Mouse (Mus musculus) ES-CJ7 (cell line): ENCODE measurements at regions not wholly inside any gene's neighbourhood (a gene's known extent, or its start where the extent isn't known, plus 50 kb on each side); places are given as distances from the start of the nearest gene placed in this dataset.

Experiments used
- DNase-seq: peaks from one replicate; pipeline ENCODE4 v3.0.0; 2011; ENCODE audit warnings: low read depth, low spot score

GRCm38 (mm10) chr6:117502346-117502745 is 334.0 kb downstream of the Cxcl12 start:
- no peak for DNase-seq

GRCm38 (mm10) chr6:117504771-117505170 is 336.2 kb upstream of the Zfp637 start:
- no peak for DNase-seq

GRCm38 (mm10) chr6:117505431-117505830 is 335.5 kb upstream of the Zfp637 start:
- no peak for DNase-seq

GRCm38 (mm10) chr6:117506619-117507018 is 334.4 kb upstream of the Zfp637 start:
- no peak for DNase-seq

- no peak for DNase-seq
Observed at GRCm38 (mm10) chr6:117508860-117509259, 332.1 kb upstream of the Zfp637 start.

- DNase-seq, result no peak
Observed at GRCm38 (mm10) chr6:117510026-117510425, 331.0 kb upstream of the Zfp637 start.

- DNase-seq, result no peak
Observed at GRCm38 (mm10) chr6:117514831-117515230, 326.1 kb upstream of the Zfp637 start.

GRCm38 (mm10) chr6:117516906-117517305 is 324.1 kb upstream of the Zfp637 start:
- no peak for DNase-seq

- DNase-seq, result no peak
Observed at GRCm38 (mm10) chr6:117518939-117519338, 322.0 kb upstream of the Zfp637 start.

GRCm38 (mm10) chr6:117519466-117519865 is 321.5 kb upstream of the Zfp637 start:
- no peak for DNase-seq

GRCm38 (mm10) chr6:117526161-117526935 is 314.6 kb upstream of the Zfp637 start:
- DNase-seq, result no peak

GRCm38 (mm10) chr6:117527526-117527925 is 313.5 kb upstream of the Zfp637 start:
- no peak for DNase-seq

- DNase-seq, result peak; percentile 20
Observed at GRCm38 (mm10) chr6:117534149-117534548, 306.8 kb upstream of the Zfp637 start.

- DNase-seq, result no peak
Observed at GRCm38 (mm10) chr6:117534991-117535390, 306.0 kb upstream of the Zfp637 start.

- DNase-seq, result no peak
Observed at GRCm38 (mm10) chr6:117536084-117536483, 304.9 kb upstream of the Zfp637 start.

GRCm38 (mm10) chr6:117542431-117542830 is 298.5 kb upstream of the Zfp637 start:
- DNase-seq, result no peak

GRCm38 (mm10) chr6:117544276-117545196 is 296.4 kb upstream of the Zfp637 start:
- no peak for DNase-seq

GRCm38 (mm10) chr6:117550930-117551329 is 290.1 kb upstream of the Zfp637 start:
- no peak for DNase-seq

GRCm38 (mm10) chr6:117552006-117552667 is 288.8 kb upstream of the Zfp637 start:
- DNase-seq, result no peak

GRCm38 (mm10) chr6:117563159-117563558 is 277.8 kb upstream of the Zfp637 start:
- DNase-seq, result no peak

GRCm38 (mm10) chr6:117563704-117564103 is 277.3 kb upstream of the Zfp637 start:
- DNase-seq, result no peak

- DNase-seq, result no peak
Observed at GRCm38 (mm10) chr6:117566786-117567185, 274.2 kb upstream of the Zfp637 start.
